Mouse (Mus musculus) heart, adult 9 months (tissue): Measurements from ENCODE around the gene Rps23.

Experiments used
- DNase-seq, 2 experiments: peaks; one replicate each; pipeline ENCODE4 v3.0.0; 2022; ENCODE audit warnings: low spot score in 2 of 2

Rps23 gene

GRCm38 (mm10) chr13:90933256-90933655, 10.5 kb downstream of the Rps23 start:
- peak; percentile 21 to 24 for DNase-seq

GRCm38 (mm10) chr13:90935852-90936251, 13.1 kb downstream of the Rps23 start:
- DNase-seq, result no peak

GRCm38 (mm10) chr13:90939192-90939591, 16.4 kb downstream of the Rps23 start:
- DNase-seq, result no peak

- no peak for DNase-seq
Measured at GRCm38 (mm10) chr13:90939600-90939999, 16.8 kb downstream of the Rps23 start.

GRCm38 (mm10) chr13:90958894-90959293, 36.1 kb downstream of the Rps23 start:
- no peak for DNase-seq

- DNase-seq, result no peak
Measured at GRCm38 (mm10) chr13:90960591-90960990, 37.8 kb downstream of the Rps23 start.

GRCm38 (mm10) chr13:90962836-90963760, 40.3 kb downstream of the Rps23 start:
- DNase-seq, result no peak

- no peak for DNase-seq
Measured at GRCm38 (mm10) chr13:90964511-90964910, 41.8 kb downstream of the Rps23 start.

- no peak for DNase-seq
Measured at GRCm38 (mm10) chr13:90965996-90966395, 43.2 kb downstream of the Rps23 start.

- DNase-seq, result peak; percentile 34 to 66
Measured at GRCm38 (mm10) chr13:90967422-90967821, 44.7 kb downstream of the Rps23 start.

- no peak for DNase-seq
Measured at GRCm38 (mm10) chr13:90968940-90969339, 46.2 kb downstream of the Rps23 start.

- DNase-seq, result no peak
Measured at GRCm38 (mm10) chr13:90970259-90971017, 47.7 kb downstream of the Rps23 start.

GRCm38 (mm10) chr13:90973409-90973808, 50.7 kb downstream of the Rps23 start:
- no peak for DNase-seq
